Mouse (Mus musculus): ENCODE data around the gene 9430097D07Rik.

The 9430097D07Rik gene

GRCm38 (mm10) chr2:32597699-32598098 lies 22.2 kb upstream of the 9430097D07Rik start:
- no peak for DNase-seq (ENCODE audit: low read depth in 2 of 2, low spot score in 2 of 2)

GRCm38 (mm10) chr2:32597248-32597647 lies 21.8 kb upstream of the 9430097D07Rik start:
- DNase-seq (ENCODE audit: low read depth in 2 of 2, low spot score in 2 of 2) = no peak

GRCm38 (mm10) chr2:32596725-32597124 lies 21.2 kb upstream of the 9430097D07Rik start:
- no peak for DNase-seq (ENCODE audit: low read depth in 2 of 2, low spot score in 2 of 2)

GRCm38 (mm10) chr2:32591249-32591648 lies 15.8 kb upstream of the 9430097D07Rik start:
- DNase-seq (ENCODE audit: low read depth in 2 of 2, low spot score in 2 of 2) = no peak

- no peak for DNase-seq (ENCODE audit: low read depth in 2 of 2, low spot score in 2 of 2)
Measured at GRCm38 (mm10) chr2:32590224-32590623, 14.7 kb upstream of the 9430097D07Rik start.

- DNase-seq (ENCODE audit: low read depth in 2 of 2, low spot score in 2 of 2) = no peak
Measured at GRCm38 (mm10) chr2:32589213-32589795, 13.8 kb upstream of the 9430097D07Rik start.

- DNase-seq (ENCODE audit: low read depth in 2 of 2, low spot score in 2 of 2) = peak; percentile 45 to 52
Measured at GRCm38 (mm10) chr2:32587731-32588321, 12.3 kb upstream of the 9430097D07Rik start.

GRCm38 (mm10) chr2:32586871-32587351 lies 11.4 kb upstream of the 9430097D07Rik start, which contains the start of gene St6galnac4:
TSS of gene St6galnac4 (plus strand) at chr2:32587095.
- DNase-seq (ENCODE audit: low read depth in 2 of 2, low spot score in 2 of 2) = peak; percentile 72 to 86

GRCm38 (mm10) chr2:32585149-32585714 lies 9.7 kb upstream of the 9430097D07Rik start:
- no peak for DNase-seq (ENCODE audit: low read depth in 2 of 2, low spot score in 2 of 2)

- peak; percentile 74 to 80 for DNase-seq (ENCODE audit: low read depth in 2 of 2, low spot score in 2 of 2)
Measured at GRCm38 (mm10) chr2:32582830-32583799, 7.6 kb upstream of the 9430097D07Rik start.

GRCm38 (mm10) chr2:32581450-32582095 lies 6.1 kb upstream of the 9430097D07Rik start:
- DNase-seq (ENCODE audit: low read depth in 2 of 2, low spot score in 2 of 2) = no peak

- no peak for DNase-seq (ENCODE audit: low read depth in 2 of 2, low spot score in 2 of 2)
Measured at GRCm38 (mm10) chr2:32578146-32579046, 2.9 kb upstream of the 9430097D07Rik start.

GRCm38 (mm10) chr2:32576532-32576931 lies 1.0 kb upstream of the 9430097D07Rik start:
- no peak for DNase-seq (ENCODE audit: low read depth in 2 of 2, low spot score in 2 of 2)

GRCm38 (mm10) chr2:32574901-32575585 lies 441 bp downstream of the 9430097D07Rik start:
- DNase-seq (ENCODE audit: low read depth in 2 of 2, low spot score in 2 of 2) = peak; percentile 50 to 77

- DNase-seq (ENCODE audit: low read depth in 2 of 2, low spot score in 2 of 2) = no peak
Measured at GRCm38 (mm10) chr2:32574497-32574896, 987 bp downstream of the 9430097D07Rik start, which contains the start of gene Pip5kl1. TSS of gene Pip5kl1 (plus strand) at chr2:32574797.

GRCm38 (mm10) chr2:32572196-32572595 lies 3.3 kb downstream of the 9430097D07Rik start:
- no peak for DNase-seq (ENCODE audit: low read depth in 2 of 2, low spot score in 2 of 2)

- peak; percentile 79 to 86 for DNase-seq (ENCODE audit: low read depth in 2 of 2, low spot score in 2 of 2)
Measured at GRCm38 (mm10) chr2:32570698-32571494, 4.6 kb downstream of the 9430097D07Rik start, which contains the start of gene Dpm2. TSS of gene Dpm2 (plus strand) at chr2:32570858.

- no peak for DNase-seq (ENCODE audit: low read depth in 2 of 2, low spot score in 2 of 2)
Measured at GRCm38 (mm10) chr2:32568941-32569340, 6.5 kb downstream of the 9430097D07Rik start.

Data from CD8-positive naive resting alpha-beta T cell, adult 2 months (primary cell).